Mouse (Mus musculus) liver, adult 2 months (tissue): ENCODE measurements around the gene Sh3bgrl2.

Source experiments
- CTCF ChIP-seq: fragments of 200-500 bp; IDR thresholded peaks from 2 replicates; pipeline ENCODE4 v1.5.1; 2011; ENCODE audit warnings: low read depth, low read length, control low read depth
- POLR2A ChIP-seq: fragments of 200-500 bp; IDR thresholded peaks from 2 replicates; pipeline ENCODE4 v1.6.1; 2011; ENCODE audit warnings: low read length, control low read depth; ENCODE audit not compliant: insufficient read depth; ENCODE audit errors: extremely low read depth

DNA sequence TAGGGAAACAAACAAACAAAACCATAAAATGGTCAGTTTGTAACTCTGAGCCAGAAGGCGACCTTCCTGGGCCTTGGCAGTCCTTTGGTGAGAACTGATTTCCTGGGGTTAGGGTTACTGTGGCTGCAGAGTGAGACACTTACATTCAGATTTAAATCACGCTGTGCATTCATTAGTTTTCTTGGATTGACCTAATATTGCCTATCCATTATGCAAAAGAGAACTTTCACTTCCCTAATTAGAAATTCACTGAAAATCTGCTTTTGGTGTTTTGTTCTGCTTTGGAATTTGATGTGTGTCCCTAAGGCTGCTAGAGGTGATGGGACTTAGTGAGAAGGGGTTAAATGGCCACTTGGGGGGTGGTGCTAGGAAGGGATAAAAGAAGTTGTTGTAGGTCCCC lies 7.5 kb downstream of the Sh3bgrl2 start:
- TF ChIP-seq POLR2A (no peak), CTCF (no peak)
